Mouse (Mus musculus): ENCODE measurements around the gene Gm20532.

Gm20532 gene

GRCm38 (mm10) chr2:26586294-26587043, at the start of gene Gm20532:
Gene Gm20532 (plus strand): TSS chr2:26586639.
- DNase-seq (ENCODE audit: low spot score in 2 of 2): peak in 1 of 2 experiments; percentile 41

- DNase-seq (ENCODE audit: low spot score in 2 of 2): no peak
Observed at GRCm38 (mm10) chr2:26539516-26539915, 46.9 kb upstream of the Gm20532 start.

GRCm38 (mm10) chr2:26540721-26541120, 45.7 kb upstream of the Gm20532 start:
- DNase-seq (ENCODE audit: low spot score in 2 of 2): no peak

GRCm38 (mm10) chr2:26541258-26541910, 45.1 kb upstream of the Gm20532 start:
- DNase-seq (ENCODE audit: low spot score in 2 of 2): no peak

- no peak for DNase-seq (ENCODE audit: low spot score in 2 of 2)
Observed at GRCm38 (mm10) chr2:26543155-26543554, 43.3 kb upstream of the Gm20532 start.

- DNase-seq (ENCODE audit: low spot score in 2 of 2): no peak
Observed at GRCm38 (mm10) chr2:26543768-26544167, 42.7 kb upstream of the Gm20532 start.

- DNase-seq (ENCODE audit: low spot score in 2 of 2): no peak
Observed at GRCm38 (mm10) chr2:26544265-26544664, 42.2 kb upstream of the Gm20532 start.

- no peak for DNase-seq (ENCODE audit: low spot score in 2 of 2)
Observed at GRCm38 (mm10) chr2:26547481-26547880, 39.0 kb upstream of the Gm20532 start.

GRCm38 (mm10) chr2:26549801-26550200, 36.6 kb upstream of the Gm20532 start:
- peak in 1 of 2 experiments; percentile 69 for DNase-seq (ENCODE audit: low spot score in 2 of 2)

- DNase-seq (ENCODE audit: low spot score in 2 of 2): no peak
Observed at GRCm38 (mm10) chr2:26550205-26550604, 36.2 kb upstream of the Gm20532 start.

GRCm38 (mm10) chr2:26550777-26551176, 35.7 kb upstream of the Gm20532 start:
- DNase-seq (ENCODE audit: low spot score in 2 of 2): no peak

GRCm38 (mm10) chr2:26551446-26551845, 35.0 kb upstream of the Gm20532 start:
- DNase-seq (ENCODE audit: low spot score in 2 of 2): peak in 1 of 2 experiments; percentile 68

GRCm38 (mm10) chr2:26552066-26552465, 34.4 kb upstream of the Gm20532 start:
- DNase-seq (ENCODE audit: low spot score in 2 of 2): no peak

GRCm38 (mm10) chr2:26553904-26554303, 32.5 kb upstream of the Gm20532 start:
- peak; percentile 73 to 84 for DNase-seq (ENCODE audit: low spot score in 2 of 2)

GRCm38 (mm10) chr2:26555076-26555475, 31.4 kb upstream of the Gm20532 start:
- peak in 1 of 2 experiments; percentile 72 for DNase-seq (ENCODE audit: low spot score in 2 of 2)

- peak; percentile 56 to 63 for DNase-seq (ENCODE audit: low spot score in 2 of 2)
Observed at GRCm38 (mm10) chr2:26556535-26556993, 29.9 kb upstream of the Gm20532 start.

- DNase-seq (ENCODE audit: low spot score in 2 of 2): no peak
Observed at GRCm38 (mm10) chr2:26560506-26560905, 25.9 kb upstream of the Gm20532 start.

GRCm38 (mm10) chr2:26561351-26562016, 25.0 kb upstream of the Gm20532 start:
- no peak for DNase-seq (ENCODE audit: low spot score in 2 of 2)

- peak in 1 of 2 experiments; percentile 56 for DNase-seq (ENCODE audit: low spot score in 2 of 2)
Observed at GRCm38 (mm10) chr2:26566221-26566620, 20.2 kb upstream of the Gm20532 start.

- DNase-seq (ENCODE audit: low spot score in 2 of 2): no peak
Observed at GRCm38 (mm10) chr2:26570034-26570433, 16.4 kb upstream of the Gm20532 start.

- DNase-seq (ENCODE audit: low spot score in 2 of 2): no peak
Observed at GRCm38 (mm10) chr2:26571400-26571799, 15.0 kb upstream of the Gm20532 start.

- no peak for DNase-seq (ENCODE audit: low spot score in 2 of 2)
Observed at GRCm38 (mm10) chr2:26571826-26572225, 14.6 kb upstream of the Gm20532 start.

Data from urinary bladder, postnatal 36 days (tissue).